Mouse (Mus musculus) ovary, adult 18-20 months (tissue): ENCODE data around the gene Rab7b.
A peak's percentile ranks its signal among the peaks of the same experiment; 100 is the strongest.

ENCODE experiments used
- DNase-seq: peaks from one replicate; pipeline ENCODE4 v3.0.0; 2022; ENCODE audit warnings: low spot score, mixed read lengths

Gene Rab7b

GRCm38 (mm10) chr1:131696325-131696724 is 7.8 kb downstream of the Rab7b start:
- DNase-seq, result no peak

- DNase-seq, result no peak
Measured at GRCm38 (mm10) chr1:131698770-131699169, 10.3 kb downstream of the Rab7b start.

GRCm38 (mm10) chr1:131699642-131700041 is 11.1 kb downstream of the Rab7b start:
- no peak for DNase-seq

- DNase-seq, result no peak
Measured at GRCm38 (mm10) chr1:131700447-131700846, 12.0 kb downstream of the Rab7b start.

- no peak for DNase-seq
Measured at GRCm38 (mm10) chr1:131701391-131701790, 12.9 kb downstream of the Rab7b start.

GRCm38 (mm10) chr1:131702094-131702766 is 13.7 kb downstream of the Rab7b start:
- DNase-seq, result no peak

GRCm38 (mm10) chr1:131703482-131703881 is 15.0 kb downstream of the Rab7b start:
- no peak for DNase-seq

- no peak for DNase-seq
Measured at GRCm38 (mm10) chr1:131708338-131708737, 19.8 kb downstream of the Rab7b start.

GRCm38 (mm10) chr1:131711518-131711917 is 23.0 kb downstream of the Rab7b start:
- no peak for DNase-seq

- peak; percentile 71 for DNase-seq
Measured at GRCm38 (mm10) chr1:131712386-131712785, 23.9 kb downstream of the Rab7b start.

- peak; percentile 78 for DNase-seq
Measured at GRCm38 (mm10) chr1:131714388-131715337, 26.2 kb downstream of the Rab7b start.

- no peak for DNase-seq
Measured at GRCm38 (mm10) chr1:131718952-131719694, 30.6 kb downstream of the Rab7b start.

GRCm38 (mm10) chr1:131721989-131722388 is 33.5 kb downstream of the Rab7b start:
- no peak for DNase-seq

- DNase-seq, result no peak
Measured at GRCm38 (mm10) chr1:131723549-131723948, 35.1 kb downstream of the Rab7b start.

- DNase-seq, result peak; percentile 25
Measured at GRCm38 (mm10) chr1:131726586-131726985, 38.1 kb downstream of the Rab7b start.

GRCm38 (mm10) chr1:131730639-131731437 is 42.3 kb downstream of the Rab7b start:
- no peak for DNase-seq

GRCm38 (mm10) chr1:131733474-131734180 is 45.1 kb downstream of the Rab7b start:
- no peak for DNase-seq

GRCm38 (mm10) chr1:131734657-131735273 is 46.3 kb downstream of the Rab7b start:
- DNase-seq, result no peak

GRCm38 (mm10) chr1:131736494-131736893 is 48.0 kb downstream of the Rab7b start:
- DNase-seq, result no peak

- DNase-seq, result peak; percentile 86
Measured at GRCm38 (mm10) chr1:131737269-131737668, 48.8 kb downstream of the Rab7b start.
